Mouse (Mus musculus): ENCODE measurements around the gene Gm3415.

Gene Gm3415

DNA sequence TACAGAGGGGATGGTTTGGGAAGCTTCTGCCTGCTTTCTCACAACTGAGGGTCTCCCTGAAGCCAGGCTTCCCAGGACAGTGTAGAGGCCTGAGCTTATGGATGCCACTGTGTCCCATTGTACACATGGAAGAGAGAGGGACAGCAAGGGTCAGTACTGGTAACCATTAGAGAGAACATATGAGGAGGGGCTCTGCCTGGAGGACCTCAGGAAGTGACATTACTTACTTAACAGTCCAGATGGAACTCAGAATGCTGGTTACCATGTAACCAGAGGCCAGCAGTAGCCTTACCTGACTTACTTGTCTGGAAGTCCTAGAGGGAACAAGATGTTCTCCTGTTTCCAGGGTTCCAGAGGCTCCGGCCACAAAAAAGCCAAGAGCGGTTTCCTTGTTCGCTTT is at the start of gene Gm3415:
TSS of gene Gm3415 (plus strand) at position 301 of the 400 bp plus-strand sequence.
- no CpG with 5 or more reads among the region's 3 CpGs for WGBS

DNA sequence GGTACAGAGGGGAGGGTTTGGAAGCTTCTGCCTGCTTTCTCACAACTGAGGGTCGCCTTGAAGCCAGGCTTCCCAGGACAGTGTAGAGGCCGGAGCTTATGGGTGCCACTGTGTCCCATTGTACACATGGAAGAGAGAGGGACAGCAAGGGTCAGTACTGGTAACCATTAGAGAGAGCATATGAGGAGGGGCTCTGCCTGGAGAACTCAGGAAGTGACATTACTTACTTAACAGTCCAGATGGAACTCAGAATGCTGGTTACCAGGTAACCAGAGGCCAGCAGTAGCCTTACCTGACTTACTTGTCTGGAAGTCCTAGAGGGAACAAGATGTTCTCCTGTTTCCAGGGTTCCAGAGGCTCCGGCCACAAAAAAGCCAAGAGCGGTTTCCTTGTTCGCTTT is 42.1 kb upstream of the Gm3415 start, which contains the start of gene Gm3402:
TSS of gene Gm3402 (plus strand) at position 301 of the 400 bp plus-strand sequence.
- WGBS, result 100% methylated on average over 2 of the region's 5 CpGs

DNA sequence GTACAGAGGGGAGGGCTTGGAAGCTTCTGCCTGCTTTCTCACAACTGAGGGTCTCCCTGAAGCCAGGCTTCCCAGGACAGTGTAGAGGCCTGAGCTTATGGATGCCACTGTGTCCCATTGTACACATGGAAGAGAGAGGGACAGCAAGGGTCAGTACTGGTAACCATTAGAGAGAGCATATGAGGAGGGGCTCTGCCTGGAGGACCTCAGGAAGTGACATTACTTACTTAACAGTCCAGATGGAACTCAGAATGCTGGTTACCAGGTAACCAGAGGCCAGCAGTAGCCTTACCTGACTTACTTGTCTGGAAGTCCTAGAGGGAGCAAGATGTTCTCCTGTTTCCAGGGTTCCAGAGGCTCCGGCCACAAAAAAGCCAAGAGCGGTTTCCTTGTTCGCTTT is 30.4 kb upstream of the Gm3415 start, which contains the start of gene Gm3404:
TSS of gene Gm3404 (plus strand) at position 301 of the 400 bp plus-strand sequence.
- 98% methylated on average over 3 of the region's 3 CpGs for WGBS

DNA sequence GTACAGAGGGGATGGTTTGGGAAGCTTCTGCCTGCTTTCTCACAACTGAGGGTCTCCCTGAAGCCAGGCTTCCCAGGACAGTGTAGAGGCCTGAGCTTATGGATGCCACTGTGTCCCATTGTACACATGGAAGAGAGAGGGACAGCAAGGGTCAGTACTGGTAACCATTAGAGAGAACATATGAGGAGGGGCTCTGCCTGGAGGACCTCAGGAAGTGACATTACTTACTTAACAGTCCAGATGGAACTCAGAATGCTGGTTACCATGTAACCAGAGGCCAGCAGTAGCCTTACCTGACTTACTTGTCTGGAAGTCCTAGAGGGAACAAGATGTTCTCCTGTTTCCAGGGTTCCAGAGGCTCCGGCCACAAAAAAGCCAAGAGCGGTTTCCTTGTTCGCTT is 18.6 kb upstream of the Gm3415 start, which contains the start of gene Gm3409:
TSS of gene Gm3409 (plus strand) at position 301 of the 400 bp plus-strand sequence.
- WGBS, result 93% methylated on average over 3 of the region's 3 CpGs

DNA sequence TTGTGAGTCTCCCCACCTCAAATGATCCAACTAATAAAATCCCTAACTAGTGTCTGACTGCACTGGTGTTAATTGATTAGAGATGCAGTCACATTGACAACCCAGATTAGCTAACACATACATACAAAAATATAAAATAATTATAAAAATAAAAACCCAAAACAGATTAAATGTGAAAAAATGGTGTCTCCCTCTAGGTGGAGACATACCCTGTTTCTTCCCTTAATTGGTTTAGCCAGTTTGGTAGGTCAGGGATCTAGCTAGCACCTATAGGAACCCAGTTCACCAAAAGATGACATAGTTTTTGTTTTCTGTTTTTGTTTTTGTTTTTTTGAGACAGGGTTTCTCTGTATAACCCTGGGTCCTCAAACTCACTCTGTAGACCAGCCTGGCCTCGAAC is 8.3 kb downstream of the Gm3415 start:
- 81% methylated on average over 1 of the region's 1 CpGs for WGBS

GRCm38 (mm10) chr5:146567054-146567453 is 11.1 kb downstream of the Gm3415 start:
- WGBS, result 64% methylated on average over 4 of the region's 4 CpGs

GRCm38 (mm10) chr5:146570179-146570578 is 14.2 kb downstream of the Gm3415 start:
- 87% methylated on average over 6 of the region's 6 CpGs for WGBS

DNA sequence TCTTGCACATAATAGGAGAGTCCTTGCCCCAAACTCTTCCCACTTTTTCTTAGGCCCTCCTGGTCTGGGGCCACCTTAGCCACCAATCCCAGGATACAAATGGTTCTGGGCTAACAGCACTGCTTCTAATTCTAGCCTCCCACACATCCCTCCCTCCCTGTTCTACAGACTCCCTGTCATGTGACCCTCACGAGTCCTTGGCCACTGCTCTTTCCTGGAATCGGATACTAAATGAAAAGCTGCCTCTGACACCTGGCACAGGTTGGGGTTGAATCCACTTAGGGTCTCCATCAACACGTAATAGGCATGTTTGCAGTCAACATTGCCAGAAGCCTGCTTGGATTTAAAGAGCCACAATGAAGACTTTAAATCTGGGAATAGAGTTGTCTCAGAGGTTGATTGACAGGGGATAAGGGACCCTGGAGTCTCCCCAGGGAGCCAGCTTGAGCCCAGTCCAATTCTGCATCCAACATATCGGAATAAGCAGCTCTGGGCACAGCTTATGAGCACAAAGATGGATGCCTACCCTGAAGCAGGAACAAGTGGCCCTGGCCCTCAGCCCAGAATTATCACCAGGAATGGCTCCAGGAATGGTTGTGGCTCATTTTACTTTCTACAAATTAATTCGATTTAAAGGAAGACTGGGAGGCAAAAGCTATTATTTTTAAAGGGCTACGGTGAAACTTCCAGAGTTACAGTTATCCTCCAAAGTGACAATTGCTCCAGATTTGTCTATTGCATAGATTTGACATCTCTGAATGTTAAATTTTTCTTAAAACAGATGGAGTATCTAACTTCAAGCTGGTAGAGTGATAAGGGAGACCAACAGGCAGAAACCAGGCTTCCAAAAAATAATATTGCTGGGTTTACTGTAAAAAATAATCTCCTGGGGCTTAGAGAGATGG is 16.1 kb downstream of the Gm3415 start:
- WGBS, result 19% methylated on average over 6 of the region's 6 CpGs

DNA sequence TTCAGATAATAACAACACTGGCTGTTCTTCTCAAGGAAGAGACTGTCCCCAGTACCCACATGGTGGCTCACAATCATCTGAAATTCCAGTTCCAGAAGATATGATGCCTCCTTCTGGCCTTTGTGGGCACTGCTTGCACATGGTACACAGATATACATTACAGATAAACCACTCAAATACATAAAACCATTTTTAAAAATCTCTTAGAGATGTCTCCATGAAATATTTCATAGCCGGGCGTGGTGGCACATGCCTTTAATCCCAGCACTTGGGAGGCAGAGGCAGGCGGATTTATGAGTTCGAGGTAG is 16.8 kb downstream of the Gm3415 start:
- 74% methylated on average over 4 of the region's 4 CpGs for WGBS

- 85% methylated on average over 3 of the region's 3 CpGs for WGBS
Observed at GRCm38 (mm10) chr5:146576668-146577067, 20.7 kb downstream of the Gm3415 start.

GRCm38 (mm10) chr5:146584156-146584477 is 28.2 kb downstream of the Gm3415 start:
- WGBS, result 4% methylated on average over 10 of the region's 10 CpGs

GRCm38 (mm10) chr5:146584478-146585306 is 28.8 kb downstream of the Gm3415 start, which contains the start of gene Gpr12:
Gene Gpr12, minus strand, starts transcription at chr5:146585239.
- WGBS, result 1% methylated on average over 64 of the region's 64 CpGs

DNA sequence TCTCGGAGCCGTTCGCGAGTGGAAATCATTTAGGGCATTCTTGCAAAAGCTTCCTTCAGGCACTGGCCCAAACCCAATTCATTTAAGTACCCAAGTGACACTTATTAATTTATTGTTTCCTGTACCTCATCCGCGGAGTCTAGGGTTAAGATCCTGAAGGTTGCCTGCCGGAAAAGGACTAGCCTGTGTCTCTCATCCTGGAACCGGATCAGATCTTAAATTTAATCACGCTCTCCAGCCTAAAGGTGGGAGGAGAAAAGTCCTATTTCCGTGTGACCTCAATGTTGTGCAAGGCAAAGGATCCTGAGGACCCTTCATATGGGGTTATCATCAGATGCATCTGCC is 29.3 kb downstream of the Gm3415 start:
- WGBS, result 7% methylated on average over 10 of the region's 10 CpGs

GRCm38 (mm10) chr5:146586357-146587070 is 30.6 kb downstream of the Gm3415 start:
- WGBS, result 66% methylated on average over 8 of the region's 8 CpGs

DNA sequence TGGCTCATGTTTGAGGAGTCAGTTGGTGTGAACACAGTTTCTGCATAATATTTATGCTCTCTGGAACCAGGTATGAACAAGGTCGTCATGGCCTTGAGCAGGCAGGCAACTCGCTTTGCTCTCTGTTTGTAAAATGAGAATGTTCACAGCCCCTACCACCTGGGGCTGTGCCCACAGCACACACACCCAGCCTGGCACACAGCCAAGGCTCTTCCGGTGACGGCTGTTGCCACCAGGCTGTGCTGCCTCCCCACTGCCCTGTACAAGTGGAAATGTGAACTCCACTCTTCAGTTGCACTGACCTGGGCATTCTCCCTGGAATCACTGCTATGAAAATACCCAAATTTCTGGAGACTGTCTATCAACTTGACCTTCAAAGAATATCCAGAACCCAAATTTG is 35.1 kb downstream of the Gm3415 start:
- WGBS, result 43% methylated on average over 4 of the region's 4 CpGs

DNA sequence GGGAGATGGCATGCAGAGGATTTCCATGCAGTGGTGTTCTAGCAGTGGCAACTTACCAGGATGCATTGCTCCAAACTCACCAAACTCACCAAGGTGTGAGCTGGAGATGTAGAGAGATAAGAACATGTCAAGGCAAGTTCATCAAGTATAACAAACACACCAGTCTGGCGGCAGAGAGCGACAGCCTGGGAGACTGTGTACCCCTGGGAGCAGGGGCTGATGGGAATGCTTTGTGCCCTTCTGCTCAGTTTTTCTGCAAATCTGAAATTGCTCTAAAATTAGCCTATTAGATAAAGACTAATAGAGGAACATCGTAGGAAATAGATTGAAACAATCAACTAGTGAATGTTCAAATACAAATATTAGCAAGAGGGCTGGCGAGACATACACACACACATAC is 35.7 kb downstream of the Gm3415 start:
- WGBS, result 85% methylated on average over 4 of the region's 4 CpGs

DNA sequence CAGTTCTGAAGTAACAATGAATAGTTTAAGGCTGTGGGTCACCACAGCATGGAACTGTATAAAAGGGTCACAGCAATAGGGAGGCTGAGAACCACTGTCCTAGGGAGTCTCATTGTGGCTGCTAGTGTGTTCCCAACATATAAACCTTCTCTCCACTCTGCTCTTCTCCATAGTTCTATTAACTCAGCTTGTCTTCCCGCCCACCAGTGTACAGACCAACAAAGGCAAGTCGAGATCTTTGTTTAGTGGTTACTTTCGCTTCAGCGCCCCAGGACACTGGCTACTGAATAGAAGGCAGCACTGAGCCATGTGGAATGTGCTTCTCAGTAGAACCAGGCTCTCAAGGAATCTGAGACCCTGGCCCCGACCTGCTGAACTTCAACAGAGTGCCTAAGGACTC is 36.6 kb downstream of the Gm3415 start:
- 40% methylated on average over 5 of the region's 5 CpGs for WGBS

- WGBS, result 64% methylated on average over 18 of the region's 18 CpGs
Observed at GRCm38 (mm10) chr5:146596612-146597502, 40.9 kb downstream of the Gm3415 start.

DNA sequence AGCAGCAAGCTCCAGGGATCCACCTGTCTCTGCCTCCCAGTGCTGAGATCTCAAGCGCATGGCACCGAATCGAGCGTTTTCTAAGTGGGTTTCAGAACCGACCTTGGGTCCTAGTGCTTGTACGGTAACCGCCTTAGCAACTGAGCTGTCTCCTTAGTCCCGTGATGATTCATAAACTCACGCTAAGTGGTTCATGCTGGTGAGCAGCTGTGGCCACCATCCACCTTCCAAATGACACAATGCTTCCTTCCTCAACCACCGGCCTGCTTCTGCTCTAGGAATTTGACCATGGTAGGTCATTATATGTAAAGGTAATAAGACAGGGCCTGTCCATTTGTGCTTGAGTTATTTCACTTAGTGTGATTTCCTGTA is 41.6 kb downstream of the Gm3415 start:
- WGBS, result 67% methylated on average over 10 of the region's 10 CpGs

DNA sequence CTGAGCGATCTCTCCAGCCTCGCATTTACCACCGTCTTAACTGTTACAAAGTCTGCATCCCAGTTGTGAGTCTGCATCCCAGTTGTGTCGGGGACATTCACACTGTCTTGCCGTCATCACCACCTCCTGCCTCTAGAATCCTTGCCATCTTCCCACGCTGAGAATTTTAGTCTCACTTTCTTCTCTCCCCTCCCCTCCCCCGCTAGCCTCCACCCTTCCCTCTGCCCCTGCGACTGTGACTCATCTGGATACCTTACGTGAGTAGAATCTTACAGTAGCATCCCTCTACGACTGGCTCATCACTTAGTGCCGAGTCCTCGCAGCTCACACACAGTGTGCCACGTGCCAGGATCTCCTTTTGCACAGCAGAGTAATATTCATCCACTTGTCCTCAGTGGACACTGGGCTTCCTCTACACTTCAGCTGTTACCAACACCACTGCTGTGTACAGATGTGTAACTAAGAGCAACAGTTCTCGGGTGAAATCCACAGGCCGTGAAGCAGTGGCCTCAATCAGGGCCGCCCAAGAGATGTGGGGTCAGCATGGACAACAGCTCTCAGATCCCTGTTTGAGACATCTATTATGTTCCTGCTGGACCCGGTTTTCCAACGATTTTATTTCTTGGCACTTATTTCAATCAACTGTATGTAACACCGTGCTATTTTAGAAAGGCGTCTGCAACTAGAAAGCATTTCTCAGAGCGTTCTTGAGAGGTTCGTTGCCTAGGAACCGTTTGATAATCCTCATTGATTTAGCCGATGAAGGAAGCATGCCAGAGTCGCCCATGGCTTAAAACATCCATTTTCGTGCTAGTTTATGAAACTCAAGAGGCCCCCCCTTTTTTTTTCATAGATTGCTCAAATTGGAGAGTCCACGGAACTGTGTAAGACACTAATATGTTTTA is 42.5 kb downstream of the Gm3415 start:
- WGBS, result 45% methylated on average over 27 of the region's 27 CpGs

All from cerebral cortex, adult 2 months (tissue).